In the genomic region with DNA sequence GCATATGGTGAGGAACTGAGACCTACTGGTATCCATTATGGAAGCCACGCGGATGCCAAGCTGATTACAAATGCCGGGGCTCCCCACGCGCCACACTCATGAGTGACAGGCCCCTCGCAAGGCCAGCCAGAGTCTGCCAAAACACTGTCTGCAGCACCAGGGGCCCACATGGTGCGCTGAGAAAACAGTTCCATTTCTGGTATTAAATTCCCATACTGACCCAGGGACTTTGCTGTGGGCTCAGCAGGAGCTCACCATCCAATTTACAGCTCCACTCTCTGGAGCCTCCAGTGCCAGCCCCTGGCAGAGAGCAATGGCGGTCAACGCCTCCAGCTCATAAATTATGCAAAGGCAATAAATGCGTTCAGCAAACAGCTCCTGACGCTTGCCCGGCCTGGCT, we compare ENCODE assay signal across 8 mouse cellular contexts.
DNase-seq lines count a peak whose midpoint lies in the region; ATAC-seq lines count a peak whose summit lies in the region.

No protein-coding gene starts in this region.

- peaks cover 37% of the 10 kb centered on the region for H3K4me1 ChIP-seq in hindbrain, embryonic 15.5 days (replicated peaks)
- peaks cover 33% of the 10 kb centered on the region for H3K4me1 ChIP-seq in midbrain, embryonic 13.5 days (replicated peaks)
- no peaks in the 10 kb centered on the region for H3K4me1 ChIP-seq in heart, embryonic 11.5 days (ENCODE audit: control insufficient read depth, insufficient read depth, low read length)
- H3K4me1 ChIP-seq in liver, embryonic 12.5 days, result no peaks in the 10 kb centered on the region

- no peaks in the 10 kb centered on the region for H3K27me3 ChIP-seq in hindbrain, embryonic 15.5 days
- no peaks in the 10 kb centered on the region for H3K27me3 ChIP-seq in midbrain, embryonic 13.5 days
- 0 out of 2 replicates have a peak, but pooled peaks cover 3% of the 10 kb centered on the region for H3K27me3 ChIP-seq in heart, embryonic 11.5 days (ENCODE audit: control insufficient read depth, insufficient read depth, low read length)
- peaks cover 5% of the 10 kb centered on the region; the same call in 1 of the 2 replicates for H3K27me3 ChIP-seq in liver, embryonic 12.5 days (replicated peaks)

- no peaks in the 10 kb centered on the region for H3K36me3 ChIP-seq in hindbrain, embryonic 15.5 days
- 0 out of 2 replicates have a peak, but pooled peaks cover 3% of the 10 kb centered on the region for H3K36me3 ChIP-seq in midbrain, embryonic 13.5 days
- no peaks in the 10 kb centered on the region for H3K36me3 ChIP-seq in heart, embryonic 11.5 days (ENCODE audit: control insufficient read depth, insufficient read depth, low read length)
- H3K36me3 ChIP-seq in liver, embryonic 12.5 days, result no peaks in the 10 kb centered on the region

- H3K9me3 ChIP-seq in hindbrain, embryonic 15.5 days, result no peaks in the 10 kb centered on the region
- no peaks in the 10 kb centered on the region for H3K9me3 ChIP-seq in midbrain, embryonic 13.5 days
- H3K9me3 ChIP-seq in heart, embryonic 11.5 days (replicated peaks; ENCODE audit: control insufficient read depth, low read length), result no peaks in the 10 kb centered on the region
- no peaks in the 10 kb centered on the region for H3K9me3 ChIP-seq in liver, embryonic 12.5 days (replicated peaks)

- H3K27ac ChIP-seq in hindbrain, embryonic 15.5 days (replicated peaks), result peak overlapping the region; percentile 72
- H3K27ac ChIP-seq in midbrain, embryonic 13.5 days, result peak overlapping the region; percentile 74
- no peak overlapping the region for H3K27ac ChIP-seq in heart, embryonic 11.5 days (ENCODE audit: low read depth, low read length)
- no peak overlapping the region for H3K27ac ChIP-seq in liver, embryonic 12.5 days

- 17% methylated on average over 12 of the region's 12 CpGs for WGBS in hindbrain, embryonic 15.5 days
- 23% methylated on average over 12 of the region's 12 CpGs for WGBS in midbrain, embryonic 13.5 days
- WGBS in heart, embryonic 11.5 days (ENCODE audit: insufficient replicate concordance), result 61% methylated on average over 12 of the region's 12 CpGs
- 62% methylated on average over 12 of the region's 12 CpGs for WGBS in liver, embryonic 12.5 days (ENCODE audit: insufficient replicate concordance)

- peak overlapping the region; percentile 1; the same call in 1 of the 2 replicates for H3K4me2 ChIP-seq in hindbrain, embryonic 15.5 days
- no peak overlapping the region; the same call in 1 of the 2 replicates for H3K4me2 ChIP-seq in midbrain, embryonic 13.5 days (replicated peaks)
- H3K4me2 ChIP-seq in heart, embryonic 11.5 days, result no peak overlapping the region
- no peak overlapping the region for H3K4me2 ChIP-seq in liver, embryonic 12.5 days

- H3K9ac ChIP-seq in hindbrain, embryonic 15.5 days, result no peak overlapping the region
- H3K9ac ChIP-seq in midbrain, embryonic 13.5 days (replicated peaks), result no peak overlapping the region
- no peak overlapping the region for H3K9ac ChIP-seq in heart, embryonic 11.5 days (ENCODE audit: low read depth, low read length)
- no peak overlapping the region for H3K9ac ChIP-seq in liver, embryonic 12.5 days

- DNase-seq in gastrocnemius, postnatal 10 days, result peak; percentile 8
- DNase-seq in gastrocnemius, postnatal 4 days (ENCODE audit: low spot score in 2 of 2), result no peak
- DNase-seq in cerebellum, postnatal 36 days, result peak; percentile 90 to 92
- no peak for DNase-seq in thymus, postnatal 10 days (ENCODE audit: low spot score in 2 of 2)

- ATAC-seq in hindbrain, embryonic 15.5 days (ENCODE audit: low FRiP score, low read depth), result peak; percentile 84
- ATAC-seq in midbrain, embryonic 13.5 days, result peak; percentile 82
- no peak for ATAC-seq in heart, embryonic 11.5 days (replicated peaks; ENCODE audit: insufficient number of reproducible peaks, low FRiP score, low TSS enrichment)
- no peak for ATAC-seq in liver, embryonic 12.5 days

- H3K4me3 ChIP-seq in hindbrain, embryonic 15.5 days, result no peak overlapping the region
- H3K4me3 ChIP-seq in midbrain, embryonic 13.5 days (replicated peaks), result no peak overlapping the region
- H3K4me3 ChIP-seq in heart, embryonic 11.5 days (ENCODE audit: low read depth, low read length), result no peak overlapping the region
- H3K4me3 ChIP-seq in liver, embryonic 12.5 days, result no peak overlapping the region

Comparison
In these comparisons a context has a peak if more than half of its experiments do, and no peak if none do; other contexts are left out.
1. DNase-seq: peak in gastrocnemius, postnatal 10 days (single experiment) and cerebellum, postnatal 36 days (2 of 2); none in gastrocnemius, postnatal 4 days (0 of 2) and thymus, postnatal 10 days (0 of 2).
2. ATAC-seq: peak in hindbrain, embryonic 15.5 days (single experiment) and midbrain, embryonic 13.5 days (single experiment); none in heart, embryonic 11.5 days (single experiment) and liver, embryonic 12.5 days (single experiment).
3. H3K27ac ChIP-seq: peak in hindbrain, embryonic 15.5 days (single experiment) and midbrain, embryonic 13.5 days (single experiment); none in heart, embryonic 11.5 days (single experiment) and liver, embryonic 12.5 days (single experiment).